Mouse (Mus musculus) layer of hippocampus, adult 18-20 months (tissue): ENCODE measurements around the gene Auts2. TPM values are rescaled to one million over a fixed set of nuclear protein-coding genes. Genes with fewer than 3 reads are reported as not detected.

Experiments used
- DNase-seq, 2 experiments: peaks; one replicate each; pipeline ENCODE4 v3.0.0; 2022; ENCODE audit warnings: low spot score in 2 of 2
- total RNA-seq, 2 experiments: library from RNA; stranded (reverse); gene quantifications; 2 replicates each; pipeline ENCODE4 v1.2.3; 2021

Auts2 gene
- total RNA-seq, 2 experiments from 2014 or later = 142 to 145 TPM

DNA sequence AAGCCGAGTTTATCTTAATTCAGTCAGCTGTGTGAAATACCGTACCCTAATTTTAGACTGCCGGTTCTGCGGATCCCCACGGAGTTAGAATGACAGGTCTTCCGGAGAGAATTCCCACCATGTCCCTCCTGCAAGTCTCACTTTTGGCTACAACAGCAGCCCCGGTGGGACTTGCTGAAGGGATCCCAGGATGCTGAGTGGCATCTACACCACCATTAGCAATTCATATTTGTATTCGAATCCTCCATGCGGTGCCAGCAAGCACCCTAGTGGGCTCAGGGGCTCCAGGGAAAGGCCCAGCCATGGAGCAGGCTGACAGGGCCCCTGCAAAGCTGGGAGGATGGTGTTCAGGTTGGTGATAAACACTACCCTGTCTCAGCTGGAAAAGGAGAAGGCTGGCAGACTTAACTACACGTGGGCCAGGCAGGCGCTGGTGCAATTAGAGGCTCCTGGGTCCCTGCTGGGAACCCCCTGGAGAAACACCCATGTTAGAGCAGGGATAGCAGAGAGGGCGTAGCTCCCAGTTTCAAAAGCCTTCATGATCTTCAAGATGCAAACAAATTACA, 775.4 kb downstream of the Auts2 start:
- no peak for DNase-seq

DNA sequence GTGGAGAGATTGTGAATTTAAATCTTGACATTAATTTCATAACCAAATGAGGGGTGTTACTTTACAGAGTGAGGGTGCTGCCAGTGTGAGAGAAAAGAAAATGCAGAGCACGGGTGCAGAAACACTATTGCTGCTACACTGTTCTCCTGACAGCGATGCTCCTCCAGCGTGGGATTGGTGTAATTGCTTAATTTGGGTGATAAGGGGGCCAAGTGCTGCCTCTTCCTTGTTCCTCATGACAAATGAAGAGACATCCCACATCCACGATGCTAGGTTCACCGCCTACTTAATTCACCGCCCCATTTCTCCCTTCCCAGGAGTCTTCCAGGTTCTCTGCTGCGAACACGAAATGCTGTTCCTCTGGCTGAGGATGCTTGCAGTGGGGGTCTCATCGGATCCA, 776.0 kb downstream of the Auts2 start:
- peak in 1 of 2 experiments; percentile 41 for DNase-seq

DNA sequence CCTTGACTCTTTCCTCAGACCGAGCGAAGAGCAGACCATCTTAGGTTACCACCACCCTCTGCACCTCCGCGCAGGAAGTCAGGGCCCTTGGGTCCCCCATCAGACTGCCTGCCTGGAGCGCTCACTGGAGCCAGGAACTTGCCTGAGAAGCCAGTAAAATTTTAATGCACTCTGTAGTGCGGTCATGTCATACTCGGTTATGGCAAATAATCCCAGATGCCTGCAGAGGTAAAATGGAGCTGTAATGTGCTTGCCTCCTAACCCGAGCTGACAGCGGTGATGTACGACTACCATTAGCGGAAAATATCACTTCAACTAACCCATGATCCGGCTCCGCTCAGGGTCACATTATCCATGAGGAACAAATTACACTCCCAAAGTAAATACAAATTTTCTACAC, 783.7 kb downstream of the Auts2 start:
- no peak for DNase-seq

DNA sequence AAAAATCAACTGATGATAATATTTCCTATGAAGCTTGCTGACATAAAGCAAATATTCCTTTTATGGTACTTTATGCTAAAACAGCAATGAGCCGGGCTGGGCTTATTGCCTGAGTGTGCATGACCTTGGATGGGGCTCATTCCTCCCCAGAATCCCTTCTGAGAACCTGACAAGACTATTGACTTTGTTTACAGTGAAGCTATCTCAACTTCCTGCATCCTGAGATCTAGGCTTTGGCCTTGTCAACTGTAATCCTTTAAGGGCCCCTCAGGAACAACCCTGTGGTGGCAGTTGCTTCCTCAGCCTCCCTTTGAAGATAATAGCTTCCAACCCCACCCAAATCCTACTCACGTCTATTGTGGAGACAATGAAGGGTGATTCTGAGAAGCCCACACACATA, 792.8 kb downstream of the Auts2 start:
- no peak for DNase-seq

GRCm38 (mm10) chr5:131749211-131749610, 793.9 kb downstream of the Auts2 start:
- no peak for DNase-seq

GRCm38 (mm10) chr5:131743069-131743468, 800.1 kb downstream of the Auts2 start:
- DNase-seq = no peak

DNA sequence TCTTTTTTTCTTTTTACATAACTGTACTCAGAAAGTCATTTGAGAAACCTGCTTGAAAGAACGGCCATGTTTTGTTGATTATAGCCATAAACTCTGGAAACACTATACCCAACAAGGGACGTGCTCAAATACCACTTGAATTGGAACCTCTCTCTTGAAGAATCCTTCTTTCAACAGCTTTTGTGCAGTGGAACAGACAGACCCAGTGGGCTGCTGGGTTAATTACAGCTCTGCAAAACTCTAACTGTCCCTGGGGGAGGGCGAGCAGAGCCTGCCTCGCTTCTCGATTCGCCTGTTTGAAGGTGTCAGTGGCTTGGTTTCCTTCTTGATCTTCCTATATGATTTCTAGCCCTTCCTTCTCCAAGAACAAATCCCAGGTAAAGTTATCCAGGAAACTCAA, 805.7 kb downstream of the Auts2 start:
- no peak for DNase-seq

DNA sequence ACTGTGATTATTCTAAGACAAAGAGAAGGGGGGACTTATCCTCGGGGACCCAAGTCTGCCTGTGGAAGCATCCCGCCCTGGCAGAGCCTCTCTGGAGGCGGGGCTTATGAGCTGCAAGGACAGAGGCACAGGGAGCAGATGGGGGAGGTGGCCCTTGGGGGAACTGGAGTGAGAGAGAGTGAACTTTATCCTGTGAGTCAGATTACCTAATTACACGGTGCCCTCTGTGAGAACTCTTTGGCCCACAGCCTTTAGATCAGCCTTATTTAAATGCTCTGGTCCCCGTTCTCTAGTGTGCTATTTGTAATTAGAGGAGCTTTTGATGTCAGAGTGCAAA, 809.9 kb downstream of the Auts2 start:
- no peak for DNase-seq

GRCm38 (mm10) chr5:131732631-131733323, 810.4 kb downstream of the Auts2 start:
- DNase-seq = no peak

- no peak for DNase-seq
Observed at GRCm38 (mm10) chr5:131729456-131729855, 813.7 kb downstream of the Auts2 start.

DNA sequence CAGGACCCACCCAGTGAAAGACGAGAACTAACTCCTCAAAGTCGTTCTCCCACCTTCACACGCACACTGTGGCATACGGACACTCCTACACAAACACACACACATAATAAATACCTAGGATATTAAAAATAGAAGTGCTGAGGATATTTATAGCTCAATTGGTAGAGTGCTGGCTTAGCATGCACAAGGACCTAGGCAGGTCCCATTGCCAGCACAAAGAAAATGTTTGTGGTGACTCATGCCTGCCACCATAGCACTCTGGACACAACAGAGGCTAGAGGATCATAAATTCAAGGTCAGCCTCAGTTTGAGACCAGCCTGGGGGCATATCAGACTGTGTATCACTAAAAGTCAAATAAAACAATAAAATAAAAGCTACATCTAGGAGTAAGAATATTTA, 815.2 kb downstream of the Auts2 start:
- DNase-seq = no peak

GRCm38 (mm10) chr5:131724508-131724907, 818.6 kb downstream of the Auts2 start:
- no peak for DNase-seq

DNA sequence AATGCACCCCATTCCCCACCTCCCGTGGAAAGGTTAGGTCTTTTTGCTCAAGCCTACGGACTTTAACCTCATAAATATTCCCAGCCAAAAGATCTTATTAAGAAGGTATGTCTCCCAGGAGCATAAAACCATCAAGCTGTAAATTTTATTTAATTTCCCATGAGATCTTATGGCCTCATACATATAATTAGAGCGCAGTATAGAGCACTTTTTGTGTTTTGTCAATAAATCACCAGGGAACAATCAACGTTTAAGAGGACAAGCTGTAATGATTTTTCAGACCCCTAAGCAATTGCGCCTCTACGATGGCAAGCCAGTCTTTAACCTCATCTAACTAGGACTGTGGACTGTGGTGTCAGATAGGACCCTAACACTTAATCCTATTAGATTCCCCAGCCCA, 820.4 kb downstream of the Auts2 start:
- DNase-seq = no peak

- DNase-seq = no peak
Observed at GRCm38 (mm10) chr5:131722361-131722760, 820.8 kb downstream of the Auts2 start.

- DNase-seq = peak in 1 of 2 experiments; percentile 25
Observed at GRCm38 (mm10) chr5:131718013-131718412, 825.1 kb downstream of the Auts2 start.

DNA sequence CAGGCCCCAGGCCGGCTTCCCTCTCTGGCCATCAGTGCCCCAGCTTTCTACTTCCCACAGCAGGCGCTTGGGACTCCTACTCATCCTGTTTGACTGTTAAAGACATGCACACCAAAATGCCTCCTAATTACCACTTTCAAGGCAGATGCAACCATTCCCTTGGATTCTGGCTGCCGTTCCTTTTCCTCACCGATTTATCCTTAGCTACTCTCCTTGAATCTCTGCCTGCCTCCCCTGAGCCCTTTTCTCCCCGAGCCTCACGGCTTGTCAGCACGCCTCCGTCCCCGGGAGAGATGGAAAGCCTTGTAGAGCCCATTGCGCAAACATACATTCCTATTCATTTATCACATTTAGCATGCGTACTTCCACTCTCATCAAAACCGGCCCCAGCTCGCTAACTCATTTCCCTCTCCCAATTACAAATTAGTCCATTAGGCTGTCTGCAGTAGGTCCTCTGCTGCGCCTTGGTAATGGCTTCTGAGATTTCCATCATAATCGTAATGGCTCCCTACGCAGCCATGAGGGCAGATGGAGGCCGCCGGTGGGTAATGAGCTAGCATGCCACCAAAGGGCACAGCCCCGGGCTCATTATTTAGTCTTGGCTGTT, 825.7 kb downstream of the Auts2 start:
- peak in 1 of 2 experiments; percentile 12 for DNase-seq

GRCm38 (mm10) chr5:131714979-131715378, 828.2 kb downstream of the Auts2 start:
- no peak for DNase-seq

GRCm38 (mm10) chr5:131712441-131712840, 830.7 kb downstream of the Auts2 start:
- no peak for DNase-seq

- DNase-seq = no peak
Observed at GRCm38 (mm10) chr5:131711474-131712129, 831.5 kb downstream of the Auts2 start.

DNA sequence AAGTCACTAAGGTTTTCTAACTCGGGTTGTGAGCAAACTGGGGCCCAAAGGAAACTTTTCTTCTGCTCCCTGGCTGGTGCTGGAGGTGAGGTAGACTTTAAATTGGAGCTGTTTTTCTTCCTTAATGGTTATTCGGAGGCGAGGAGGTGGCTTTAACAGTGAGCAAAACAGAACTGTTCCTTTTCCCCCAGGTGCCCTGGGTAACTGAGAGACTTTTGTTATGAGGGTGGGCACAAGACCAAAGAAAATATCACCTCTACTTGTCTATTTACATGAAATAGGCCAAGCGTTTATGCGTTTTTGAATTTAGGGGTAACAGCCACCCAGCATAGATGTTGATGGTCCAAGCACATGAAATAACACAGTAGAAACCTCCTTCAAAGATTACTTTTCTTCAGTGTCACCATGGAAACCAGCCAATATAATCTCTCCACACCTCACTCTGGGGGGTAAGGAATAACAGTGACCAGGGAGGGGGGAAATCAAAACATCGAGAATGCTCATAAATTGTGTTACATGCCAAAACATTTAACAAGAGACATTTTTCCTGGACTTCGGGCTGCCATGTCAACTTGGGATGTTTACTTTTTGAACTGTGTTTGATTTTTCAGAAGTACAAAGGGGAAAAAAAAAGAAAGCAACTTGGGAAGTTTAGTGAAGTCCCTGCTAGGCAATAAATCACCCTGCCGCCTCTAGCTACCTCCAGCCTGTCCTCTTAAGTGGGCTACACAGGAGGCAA, 832.2 kb downstream of the Auts2 start:
- no peak for DNase-seq

DNA sequence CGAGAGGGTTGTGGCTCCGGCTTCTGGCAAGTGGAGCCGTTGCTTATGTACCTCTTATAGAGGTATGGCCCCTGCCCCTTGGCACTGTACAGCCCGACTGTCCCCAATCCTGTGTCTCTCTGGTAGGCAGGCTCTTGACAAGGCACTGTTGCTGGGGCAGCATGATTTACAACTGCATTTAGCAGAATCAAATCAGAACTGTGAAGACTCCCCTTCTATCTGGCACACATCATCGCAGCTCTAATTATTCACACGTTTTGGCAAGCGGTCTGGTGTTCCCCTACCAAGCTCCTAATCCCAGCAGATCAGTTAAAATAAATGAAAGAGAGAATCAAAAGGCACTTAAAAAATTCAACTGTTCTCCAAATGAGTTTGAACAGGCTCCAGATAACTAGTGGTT, 835.7 kb downstream of the Auts2 start:
- peak; percentile 74 to 90 for DNase-seq

DNA sequence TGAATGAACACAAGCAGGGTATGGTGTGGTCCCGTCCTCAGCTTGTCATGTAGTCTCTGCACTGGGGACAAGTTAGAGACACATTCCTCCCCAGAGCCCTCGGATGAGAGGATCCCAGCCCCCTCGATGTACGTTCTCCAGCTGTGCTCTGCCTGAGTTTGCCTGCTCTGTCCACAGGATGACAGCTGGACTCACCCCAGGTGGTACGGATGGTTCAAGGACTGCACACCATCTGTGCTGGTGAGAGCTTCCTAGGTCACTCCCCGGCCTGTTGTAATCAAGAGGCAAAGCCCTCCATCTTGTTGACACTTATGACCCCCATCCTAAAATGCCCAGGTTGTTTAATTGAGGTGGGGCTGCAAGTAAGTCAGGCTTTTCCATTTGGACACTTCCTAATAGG, 839.4 kb downstream of the Auts2 start:
- no peak for DNase-seq
